Mouse (Mus musculus) cerebellum, adult 2 months (tissue): ENCODE measurements around the gene Atf6b.

ENCODE experiments used
- CTCF ChIP-seq: fragments of 200-500 bp; IDR thresholded peaks from 2 replicates; pipeline ENCODE4 v1.5.1; 2011; ENCODE audit warnings: low read depth, mild to moderate bottlenecking, control low read depth, low read length, moderate library complexity, borderline replicate concordance; ENCODE audit not compliant: insufficient read depth
- POLR2A ChIP-seq: fragments of 200-500 bp; IDR thresholded peaks from 2 replicates; pipeline ENCODE4 v1.6.1; 2011; ENCODE audit warnings: low read length, control low read depth, borderline replicate concordance; ENCODE audit not compliant: insufficient read depth

- no peak for TF ChIP-seq CTCF
- TF ChIP-seq POLR2A, result no peak
Observed at GRCm38 (mm10) chr17:34685120-34686110, 38.5 kb downstream of the Atf6b start.
